Mouse (Mus musculus) heart, embryonic 12.5 days (tissue): ENCODE measurements around the gene Auts2. TPM values are rescaled to one million over a fixed set of nuclear protein-coding genes. Genes with fewer than 3 reads are reported as not detected.

Source experiments
- ATAC-seq: fragments of 200-750 bp; cut with Nextera tagmentation; 2 replicates; pipeline ENCODE4 v1.8.0; 2017; ENCODE audit warnings: moderate TSS enrichment, moderate library complexity; ENCODE audit not compliant: insufficient number of reproducible peaks, low FRiP score
- H3K27ac ChIP-seq: fragments of 300-500 bp; sonication (generic); 2 replicates; pipeline ENCODE4 v1.5.1; 2016; ENCODE audit warnings: mild to moderate bottlenecking, moderate library complexity; ENCODE audit not compliant: poor library complexity, severe bottlenecking
- H3K27me3 ChIP-seq: fragments of 300-500 bp; sonication (generic); replicated peaks from 2 replicates; pipeline ENCODE4 v1.6.1; 2016; ENCODE audit warnings: mild to moderate bottlenecking, moderate library complexity
- H3K36me3 ChIP-seq: fragments of 300-500 bp; sonication (generic); 2 replicates; pipeline ENCODE4 v1.6.1; 2016; ENCODE audit warnings: mild to moderate bottlenecking, moderate library complexity
- H3K4me1 ChIP-seq: fragments of 300-500 bp; sonication (generic); replicated peaks from 2 replicates; pipeline ENCODE4 v1.6.1; 2016; ENCODE audit warnings: mild to moderate bottlenecking
- H3K4me2 ChIP-seq: fragments of 300-500 bp; sonication (generic); 2 replicates; pipeline ENCODE4 v1.6.1; 2016; ENCODE audit warnings: mild to moderate bottlenecking, moderate library complexity
- H3K4me3 ChIP-seq: fragments of 300-500 bp; sonication (generic); 2 replicates; pipeline ENCODE4 v1.5.1; 2016; ENCODE audit warnings: mild to moderate bottlenecking
- H3K9ac ChIP-seq: fragments of 300-500 bp; sonication (generic); 2 replicates; pipeline ENCODE4 v1.6.1; 2016; ENCODE audit warnings: mild to moderate bottlenecking, moderate library complexity
- H3K9me3 ChIP-seq: fragments of 300-500 bp; sonication (generic); replicated peaks from 2 replicates; pipeline ENCODE4 v1.6.1; 2016; ENCODE audit warnings: mild to moderate bottlenecking, moderate library complexity
- WGBS: fragments of 180-500 bp; shearing (Covaris S2); methylation state at CpG from one replicate; pipeline ENCODE4 v1.1.7; 2016; 5-methylcytosine and 5-hydroxymethylcytosine counted together
- polyA plus RNA-seq: library from polyadenylated mRNA; unstranded; fragments of >200 nt; fragmentation: Nextera tagmentation; extraction: Ambion mirVana; gene quantifications from 2 replicates; pipeline ENCODE4 v1.2.1, GENCODE M21; 2016

The Auts2 gene
- polyA plus RNA-seq, 1 experiment from 2014 or later = 25.3 TPM

- Histone ChIP-seq H3K4me3 (no peak overlapping the region), H3K9me3 (no peaks in the 10 kb centered on the region), H3K27ac (no peak overlapping the region), H3K9ac (no peak overlapping the region), H3K4me2 (no peak overlapping the region), H3K4me1 (0 out of 2 replicates have a peak, but pooled peaks cover 2% of the 10 kb centered on the region), H3K27me3 (no peaks in the 10 kb centered on the region), H3K36me3 (no peaks in the 10 kb centered on the region)
- ATAC-seq = no peak
- 79% methylated on average over 10 of the region's 10 CpGs for WGBS
These were observed 638.7 kb downstream of the Auts2 start for GRCm38 (mm10) chr5:131904478-131904877.

- WGBS = 45% methylated on average over 4 of the region's 4 CpGs
- Histone ChIP-seq H3K4me1 (0 out of 2 replicates have a peak, but pooled peaks cover 5% of the 10 kb centered on the region), H3K4me3 (no peak overlapping the region), H3K9ac (no peak overlapping the region), H3K4me2 (no peak overlapping the region), H3K27me3 (no peaks in the 10 kb centered on the region), H3K36me3 (no peaks in the 10 kb centered on the region), H3K9me3 (no peaks in the 10 kb centered on the region; the same call in 1 of the 2 replicates), H3K27ac (no peak overlapping the region)
- ATAC-seq = no peak
These were observed 645.0 kb downstream of the Auts2 start for GRCm38 (mm10) chr5:131898048-131898638.

DNA sequence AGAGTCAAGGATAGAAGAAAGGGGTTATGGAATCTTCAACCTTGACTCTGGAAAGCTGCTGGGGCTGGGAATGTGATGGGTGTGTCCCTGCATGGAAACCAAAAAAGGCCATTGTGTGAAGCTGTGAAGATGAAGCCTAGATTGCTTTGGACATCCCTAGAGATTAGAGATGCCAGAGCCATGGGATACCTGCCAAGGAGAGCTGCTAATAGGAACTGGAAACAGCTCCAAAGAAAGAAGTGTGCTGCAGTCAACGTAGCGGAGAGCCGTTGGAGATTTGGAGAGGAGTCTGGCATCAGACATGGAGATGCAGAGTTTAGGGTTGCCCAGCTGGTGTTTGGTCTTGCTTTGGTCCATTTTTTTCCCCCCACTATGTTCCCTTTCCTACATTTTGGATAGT lies 656.5 kb downstream of the Auts2 start:
- Histone ChIP-seq H3K27me3 (no peaks in the 10 kb centered on the region), H3K9ac (no peak overlapping the region), H3K9me3 (no peaks in the 10 kb centered on the region; the same call in 1 of the 2 replicates), H3K27ac (no peak overlapping the region), H3K36me3 (no peaks in the 10 kb centered on the region), H3K4me3 (no peak overlapping the region), H3K4me2 (no peak overlapping the region), H3K4me1 (peaks cover 8% of the 10 kb centered on the region)
- ATAC-seq = no peak
- 80% methylated on average over 3 of the region's 3 CpGs for WGBS

DNA sequence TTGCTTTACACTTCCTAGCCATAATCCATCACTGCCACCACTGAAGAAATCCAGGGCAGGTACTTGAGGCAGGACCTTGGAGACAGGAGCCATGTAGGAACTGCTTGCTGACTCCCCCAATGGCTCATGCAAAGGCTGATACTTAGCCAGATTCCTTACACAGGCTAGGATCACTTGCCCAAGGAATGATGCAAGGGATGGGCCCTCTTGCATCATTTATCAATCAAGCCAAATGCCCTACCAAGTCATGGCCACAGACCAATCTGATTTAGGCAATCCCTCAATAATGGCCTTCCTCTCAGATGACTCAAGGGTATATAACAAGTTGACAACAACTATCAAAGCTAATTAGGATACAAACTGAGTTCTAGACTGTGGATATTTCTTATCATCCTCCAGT lies 666.6 kb downstream of the Auts2 start:
- H3K4me3 ChIP-seq = no peak overlapping the region
- H3K27me3 ChIP-seq = no peaks in the 10 kb centered on the region
- H3K27ac ChIP-seq = no peak overlapping the region
- no peaks in the 10 kb centered on the region for H3K9me3 ChIP-seq
- no peak overlapping the region for H3K9ac ChIP-seq
- no peak overlapping the region for H3K4me2 ChIP-seq
- H3K36me3 ChIP-seq = no peaks in the 10 kb centered on the region
- no peak for ATAC-seq
- no peaks in the 10 kb centered on the region for H3K4me1 ChIP-seq

DNA sequence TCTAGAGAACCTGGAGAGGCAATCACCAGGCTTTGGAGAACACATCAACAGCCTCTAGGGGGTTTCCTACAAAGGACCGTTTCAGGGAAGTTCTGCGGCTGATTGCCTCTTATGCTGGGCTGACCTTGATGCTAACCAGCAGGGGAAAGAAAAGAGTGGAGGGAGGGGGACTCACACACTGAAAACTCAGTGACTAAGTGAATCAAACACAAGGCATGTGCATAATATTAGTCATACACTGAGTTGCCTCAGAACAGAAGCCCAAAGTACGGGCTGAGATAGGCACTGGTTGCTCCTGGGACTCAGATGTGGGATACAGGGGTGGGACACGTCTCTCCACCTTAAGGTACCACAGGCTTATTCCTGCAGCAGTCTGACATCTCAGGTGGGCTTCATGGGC lies 667.2 kb downstream of the Auts2 start:
- no peak overlapping the region for H3K27ac ChIP-seq
- H3K9ac ChIP-seq = no peak overlapping the region
- WGBS = 74% methylated on average over 4 of the region's 4 CpGs
- H3K36me3 ChIP-seq = no peaks in the 10 kb centered on the region
- H3K4me2 ChIP-seq = no peak overlapping the region
- no peaks in the 10 kb centered on the region for H3K9me3 ChIP-seq
- H3K27me3 ChIP-seq = no peaks in the 10 kb centered on the region
- H3K4me1 ChIP-seq = no peaks in the 10 kb centered on the region
- ATAC-seq = no peak
- H3K4me3 ChIP-seq = no peak overlapping the region

- Histone ChIP-seq H3K9ac (no peak overlapping the region), H3K4me1 (no peaks in the 10 kb centered on the region), H3K36me3 (no peaks in the 10 kb centered on the region), H3K27me3 (no peaks in the 10 kb centered on the region), H3K4me2 (no peak overlapping the region), H3K4me3 (no peak overlapping the region), H3K27ac (no peak overlapping the region), H3K9me3 (no peaks in the 10 kb centered on the region)
- no peak for ATAC-seq
- WGBS = 74% methylated on average over 4 of the region's 4 CpGs
These were observed 670.0 kb downstream of the Auts2 start for GRCm38 (mm10) chr5:131873116-131873515.

DNA sequence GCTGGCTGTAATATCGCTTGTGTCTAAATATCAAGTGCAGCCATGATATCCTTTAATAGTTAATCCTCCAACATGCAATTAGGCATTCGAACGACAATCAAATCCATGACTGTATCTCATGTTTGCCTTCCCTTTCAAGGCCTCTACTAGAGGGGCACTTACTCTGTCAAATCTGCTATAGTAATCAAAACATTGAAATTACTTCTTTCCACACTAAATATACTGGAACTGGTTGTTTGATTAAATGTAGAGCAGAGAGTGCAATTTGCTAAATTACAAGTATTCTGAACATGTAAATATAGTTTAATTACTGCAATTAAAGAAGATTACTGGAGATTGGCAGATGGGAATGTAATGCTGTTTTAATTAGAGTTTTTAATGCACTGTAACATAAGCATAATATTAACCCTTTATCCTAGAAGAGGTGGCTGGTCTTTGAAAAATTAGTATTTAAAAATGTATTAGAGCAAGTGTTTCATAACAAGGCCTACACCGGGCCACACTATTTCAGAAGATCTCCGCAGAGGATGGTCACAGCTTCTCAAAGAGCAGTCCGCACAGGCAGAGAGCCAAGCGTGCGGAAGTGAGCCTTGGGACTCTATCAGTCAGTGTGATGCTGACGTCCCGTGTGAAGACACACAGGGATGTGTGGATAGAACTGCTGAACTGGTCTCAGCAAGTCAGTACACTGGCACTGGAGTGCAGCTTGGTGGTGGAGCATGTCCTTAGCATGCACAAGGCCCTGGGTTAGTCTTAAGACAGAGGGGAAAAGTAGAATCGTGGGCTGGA lies 673.2 kb downstream of the Auts2 start:
- Histone ChIP-seq H3K9ac (no peak overlapping the region), H3K9me3 (no peaks in the 10 kb centered on the region), H3K36me3 (no peaks in the 10 kb centered on the region), H3K4me3 (no peak overlapping the region), H3K27ac (no peak overlapping the region), H3K4me1 (peaks cover 3% of the 10 kb centered on the region; the same call in 1 of the 2 replicates), H3K4me2 (no peak overlapping the region), H3K27me3 (no peaks in the 10 kb centered on the region)
- 86% methylated on average over 11 of the region's 11 CpGs for WGBS
- no peak for ATAC-seq

DNA sequence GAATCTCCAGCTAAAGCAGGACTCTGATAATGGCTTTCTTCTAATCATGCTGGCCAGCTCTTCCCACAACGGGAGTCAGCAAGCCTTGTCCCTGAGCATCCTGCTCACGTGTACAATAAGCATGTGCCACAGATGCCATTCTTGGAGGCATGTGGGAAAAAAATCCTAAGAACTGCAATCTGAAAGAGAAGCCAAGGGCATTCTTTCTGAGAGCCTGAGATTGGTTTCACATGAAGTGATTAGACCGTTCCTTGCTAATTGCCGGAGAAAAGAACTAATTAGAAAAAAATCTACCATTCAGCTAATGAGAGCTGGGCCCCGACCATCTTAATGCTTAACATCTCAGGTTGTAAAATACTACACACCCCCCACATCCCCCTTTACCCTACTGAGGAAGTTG lies 677.9 kb downstream of the Auts2 start:
- peaks cover 5% of the 10 kb centered on the region; the same call in 1 of the 2 replicates for H3K4me1 ChIP-seq
- WGBS = 50% methylated on average over 5 of the region's 5 CpGs
- H3K27me3 ChIP-seq = no peaks in the 10 kb centered on the region
- no peak overlapping the region for H3K4me2 ChIP-seq
- no peak for ATAC-seq
- H3K36me3 ChIP-seq = no peaks in the 10 kb centered on the region
- no peak overlapping the region for H3K4me3 ChIP-seq
- H3K27ac ChIP-seq = no peak overlapping the region
- no peak overlapping the region for H3K9ac ChIP-seq
- no peaks in the 10 kb centered on the region for H3K9me3 ChIP-seq

DNA sequence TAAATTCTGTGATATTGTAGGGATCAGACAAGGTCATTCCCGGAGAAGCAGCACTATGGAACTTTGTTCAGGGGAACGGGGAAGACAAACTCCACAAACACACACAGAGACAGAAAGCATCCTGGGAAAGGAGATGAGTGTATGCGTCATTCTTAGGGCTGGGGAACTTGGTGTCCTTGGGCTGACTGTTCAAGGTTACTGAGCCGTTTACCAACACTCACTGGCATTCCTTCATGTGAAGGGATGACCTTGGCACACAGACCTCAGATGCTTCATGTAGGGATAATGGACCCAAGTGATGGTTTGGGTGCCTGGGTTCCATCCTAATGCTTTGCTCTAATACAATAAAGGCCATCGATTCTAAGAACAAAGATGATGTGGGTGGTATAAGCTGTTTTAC lies 685.2 kb downstream of the Auts2 start:
- ATAC-seq = no peak
- H3K27ac ChIP-seq = no peak overlapping the region
- no peaks in the 10 kb centered on the region for H3K27me3 ChIP-seq
- H3K4me2 ChIP-seq = no peak overlapping the region
- WGBS = 69% methylated on average over 5 of the region's 5 CpGs
- H3K4me3 ChIP-seq = no peak overlapping the region
- H3K36me3 ChIP-seq = no peaks in the 10 kb centered on the region
- no peak overlapping the region for H3K9ac ChIP-seq
- no peaks in the 10 kb centered on the region for H3K9me3 ChIP-seq
- H3K4me1 ChIP-seq = peaks cover 8% of the 10 kb centered on the region

GRCm38 (mm10) chr5:131855358-131855757 lies 687.8 kb downstream of the Auts2 start:
- H3K27me3 ChIP-seq = no peaks in the 10 kb centered on the region
- H3K4me1 ChIP-seq = peaks cover 17% of the 10 kb centered on the region
- H3K9ac ChIP-seq = no peak overlapping the region
- no peak overlapping the region for H3K27ac ChIP-seq
- no peaks in the 10 kb centered on the region for H3K9me3 ChIP-seq
- H3K36me3 ChIP-seq = no peaks in the 10 kb centered on the region
- 28% methylated on average over 8 of the region's 8 CpGs for WGBS
- no peak overlapping the region for H3K4me3 ChIP-seq
- no peak for ATAC-seq
- peak overlapping the region; percentile 38 for H3K4me2 ChIP-seq

DNA sequence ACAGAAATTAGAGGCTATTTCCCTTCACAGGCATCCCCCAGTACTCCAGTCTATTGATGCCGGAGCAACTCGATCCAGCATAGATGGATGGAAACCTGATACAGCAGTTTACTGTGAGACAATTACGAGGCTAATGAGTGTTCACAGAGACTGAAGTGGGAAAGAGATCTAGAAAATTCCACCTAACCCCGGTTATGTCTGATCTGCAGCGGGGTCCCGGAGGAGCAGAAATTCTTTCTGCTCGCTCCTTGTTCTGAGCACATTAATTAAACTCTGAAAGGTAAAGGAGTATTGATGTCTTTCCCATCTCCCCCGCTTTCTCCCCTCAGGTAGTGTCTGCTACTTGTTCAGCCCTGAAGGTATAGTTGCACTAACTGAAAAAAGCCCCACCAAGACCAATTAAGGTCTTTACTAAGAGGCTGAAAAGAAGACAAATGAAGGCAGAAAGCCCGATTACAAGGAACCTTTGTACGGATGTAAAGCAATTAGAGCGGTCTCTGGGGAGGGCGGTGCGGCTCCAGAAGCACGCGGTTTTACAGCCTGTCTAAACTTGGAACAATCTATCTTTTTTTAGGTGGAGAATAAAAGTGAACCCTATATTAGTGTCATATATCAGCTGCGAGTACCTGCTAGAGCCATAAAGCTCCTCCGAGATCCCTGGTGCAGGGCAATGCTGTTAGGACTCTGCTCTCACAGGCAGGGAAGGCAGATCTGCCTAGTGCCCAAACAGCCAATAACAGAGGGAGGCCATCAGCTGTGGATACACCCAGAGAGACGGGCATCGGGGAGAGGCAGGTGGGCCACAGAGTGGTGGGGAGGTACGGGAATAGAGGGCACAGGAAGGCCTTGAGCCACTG lies 691.3 kb downstream of the Auts2 start:
- no peak overlapping the region for H3K9ac ChIP-seq
- H3K27ac ChIP-seq = no peak overlapping the region
- no peaks in the 10 kb centered on the region for H3K36me3 ChIP-seq
- no peak overlapping the region for H3K4me2 ChIP-seq
- no peak overlapping the region for H3K4me3 ChIP-seq
- ATAC-seq = no peak
- no peaks in the 10 kb centered on the region for H3K9me3 ChIP-seq
- H3K27me3 ChIP-seq = no peaks in the 10 kb centered on the region
- peaks cover 14% of the 10 kb centered on the region for H3K4me1 ChIP-seq
- WGBS = 74% methylated on average over 20 of the region's 20 CpGs
